8 mouse cellular contexts compared by ENCODE assay signal in genomic region chr13:23285921-23286720, GRCm38 (mm10). TPM values are rescaled to one million over a fixed set of nuclear protein-coding genes. Genes with fewer than 3 reads are reported as not detected.
DNase-seq lines count a peak whose midpoint lies in the region; ATAC-seq lines count a peak whose summit lies in the region.
"Had no signal": no experiment of that assay in that cellular context is flagged by ENCODE, and none has a peak within 500 bp of the region (broad histone marks: within the 10 kb centered on the region; RNA-seq: fewer than 3 reads in every experiment).

No protein-coding gene starts in this region.

- H3K27ac ChIP-seq in embryonic facial prominence, embryonic 10.5 days (replicated peaks) = no peak overlapping the region; the same call in 1 of the 2 replicates
- no peak overlapping the region for H3K27ac ChIP-seq in hindbrain, embryonic 13.5 days
- H3K27ac ChIP-seq in midbrain, embryonic 14.5 days (replicated peaks; ENCODE audit: low read depth, low read length) = no peak overlapping the region

- peaks cover 30% of the 10 kb centered on the region for H3K27me3 ChIP-seq in embryonic facial prominence, embryonic 10.5 days (replicated peaks; ENCODE audit: low read depth, poor library complexity, severe bottlenecking)
- H3K27me3 ChIP-seq in hindbrain, embryonic 13.5 days = peaks cover 61% of the 10 kb centered on the region
- peaks cover 35% of the 10 kb centered on the region for H3K27me3 ChIP-seq in midbrain, embryonic 14.5 days (ENCODE audit: control insufficient read depth, insufficient read depth, low read length)

- under 1% methylated on average over 35 of the region's 35 CpGs for WGBS in embryonic facial prominence, embryonic 10.5 days
- under 1% methylated on average over 35 of the region's 35 CpGs for WGBS in hindbrain, embryonic 13.5 days
- WGBS in midbrain, embryonic 14.5 days = under 1% methylated on average over 35 of the region's 35 CpGs

- H3K9me3 ChIP-seq in embryonic facial prominence, embryonic 10.5 days = no peaks in the 10 kb centered on the region
- H3K9me3 ChIP-seq in hindbrain, embryonic 13.5 days = no peaks in the 10 kb centered on the region
- H3K9me3 ChIP-seq in midbrain, embryonic 14.5 days (ENCODE audit: control insufficient read depth, low read length) = no peaks in the 10 kb centered on the region

- H3K4me3 ChIP-seq in embryonic facial prominence, embryonic 10.5 days = peak overlapping the region; percentile 63
- H3K4me3 ChIP-seq in hindbrain, embryonic 13.5 days = peak overlapping the region; percentile 43
- peak overlapping the region; percentile 36 for H3K4me3 ChIP-seq in midbrain, embryonic 14.5 days (replicated peaks; ENCODE audit: low read depth, low read length)

- peak; percentile 57; the same call in 1 of the 2 replicates for ATAC-seq in hindbrain, embryonic 13.5 days (ENCODE audit: low FRiP score)
- no peak for ATAC-seq in midbrain, embryonic 14.5 days (ENCODE audit: low FRiP score, low TSS enrichment)
- no peak for ATAC-seq in monocyte, adult 5-6 weeks (replicated peaks; ENCODE audit: insufficient number of reproducible peaks, low FRiP score, low TSS enrichment, poor library complexity, severe bottlenecking)

- H3K36me3 ChIP-seq in embryonic facial prominence, embryonic 10.5 days (replicated peaks) = no peaks in the 10 kb centered on the region
- no peaks in the 10 kb centered on the region for H3K36me3 ChIP-seq in hindbrain, embryonic 13.5 days
- H3K36me3 ChIP-seq in midbrain, embryonic 14.5 days (ENCODE audit: control insufficient read depth, insufficient read depth, low read length) = no peaks in the 10 kb centered on the region

- H3K4me1 ChIP-seq in embryonic facial prominence, embryonic 10.5 days = peaks cover 11% of the 10 kb centered on the region; the same call in 1 of the 2 replicates
- H3K4me1 ChIP-seq in hindbrain, embryonic 13.5 days (replicated peaks) = peaks cover 16% of the 10 kb centered on the region
- H3K4me1 ChIP-seq in midbrain, embryonic 14.5 days (ENCODE audit: control insufficient read depth, insufficient read depth, low read length) = peaks cover 4% of the 10 kb centered on the region; the same call in 1 of the 2 replicates

- H3K4me2 ChIP-seq in hindbrain, embryonic 13.5 days = peak overlapping the region; percentile 71
- H3K4me2 ChIP-seq in midbrain, embryonic 14.5 days (ENCODE audit: low read length) = peak overlapping the region; percentile 54

- H3K9ac ChIP-seq in hindbrain, embryonic 13.5 days = peak overlapping the region; percentile 59
- H3K9ac ChIP-seq in midbrain, embryonic 14.5 days (replicated peaks; ENCODE audit: low read length) = 0 out of 2 replicates have a peak overlapping the region, but pooled peaks have one; percentile 7

- peak; percentile 2 for DNase-seq in lung, postnatal 36 days
- DNase-seq in lung, adult 18-20 months = no peak
- DNase-seq in embryonic facial prominence, embryonic 10.5 days (ENCODE audit: low spot score) = peak; percentile 68
- peak; percentile 73 for DNase-seq in midbrain, embryonic 14.5 days
- no peak for DNase-seq in ovary, postnatal 10 days (ENCODE audit: low spot score)

RNA-seq across cellular contexts. Expression of gene Vmn1r223, which starts 39.2 kb away (rescaled TPM):
- not detected in 2 replicates for polyA plus RNA-seq in embryonic facial prominence, embryonic 10.5 days (2016; fragmentation: Nextera tagmentation; extraction: Ambion mirVana)
- not detected in 2 replicates for polyA plus RNA-seq in hindbrain, embryonic 13.5 days (2015; fragmentation: Nextera tagmentation; extraction: Ambion mirVana)
- polyA plus RNA-seq in midbrain, embryonic 14.5 days (2014; fragmentation: Nextera tagmentation; extraction: Ambion mirVana) = not detected in 2 replicates
- total RNA-seq in monocyte, adult 5-6 weeks (2017) = not detected in 3 replicates
- total RNA-seq: heart, postnatal 10 days had no signal

RNA-seq across cellular contexts. Expression of gene Vmn1r222, which starts 50.4 kb away (rescaled TPM):
- not detected in 2 replicates for polyA plus RNA-seq in embryonic facial prominence, embryonic 10.5 days (2016; fragmentation: Nextera tagmentation; extraction: Ambion mirVana)
- polyA plus RNA-seq in hindbrain, embryonic 13.5 days (2015; fragmentation: Nextera tagmentation; extraction: Ambion mirVana) = not detected in 2 replicates
- not detected in 2 replicates for polyA plus RNA-seq in midbrain, embryonic 14.5 days (2014; fragmentation: Nextera tagmentation; extraction: Ambion mirVana)
- total RNA-seq in monocyte, adult 5-6 weeks (2017) = not detected in 3 replicates
- total RNA-seq: heart, postnatal 10 days had no signal

Comparison
In these comparisons a context has a peak if more than half of its experiments do, and no peak if none do; other contexts are left out.
1. DNase-seq: peak in lung, postnatal 36 days (single experiment), embryonic facial prominence, embryonic 10.5 days (single experiment) and midbrain, embryonic 14.5 days (single experiment); none in lung, adult 18-20 months (0 of 2) and ovary, postnatal 10 days (single experiment).
2. Peak in every context shown above with its lines, with median percentiles within 50 percentile points of each other: H3K4me3 ChIP-seq.